Mouse (Mus musculus): ENCODE results near the gene Qtrt2.

- TF ChIP-seq FLI1 (IDR thresholded peaks at IDR 0.05; ENCODE audit: low read length) = no peak
- TF ChIP-seq GATA1 (IDR thresholded peaks at IDR 0.05; ENCODE audit: borderline replicate concordance, low read length) = no peak
These were observed 67.6 kb downstream of the Qtrt2 start for GRCm38 (mm10) chr16:43858941-43859476.

Measured in megakaryocyte, embryonic 14.5 days (primary cell).